Mouse (Mus musculus): Measurements from ENCODE around the gene Clp1.
A peak's percentile ranks its signal among the peaks of the same experiment; 100 is the strongest.

The Clp1 gene

DNA sequence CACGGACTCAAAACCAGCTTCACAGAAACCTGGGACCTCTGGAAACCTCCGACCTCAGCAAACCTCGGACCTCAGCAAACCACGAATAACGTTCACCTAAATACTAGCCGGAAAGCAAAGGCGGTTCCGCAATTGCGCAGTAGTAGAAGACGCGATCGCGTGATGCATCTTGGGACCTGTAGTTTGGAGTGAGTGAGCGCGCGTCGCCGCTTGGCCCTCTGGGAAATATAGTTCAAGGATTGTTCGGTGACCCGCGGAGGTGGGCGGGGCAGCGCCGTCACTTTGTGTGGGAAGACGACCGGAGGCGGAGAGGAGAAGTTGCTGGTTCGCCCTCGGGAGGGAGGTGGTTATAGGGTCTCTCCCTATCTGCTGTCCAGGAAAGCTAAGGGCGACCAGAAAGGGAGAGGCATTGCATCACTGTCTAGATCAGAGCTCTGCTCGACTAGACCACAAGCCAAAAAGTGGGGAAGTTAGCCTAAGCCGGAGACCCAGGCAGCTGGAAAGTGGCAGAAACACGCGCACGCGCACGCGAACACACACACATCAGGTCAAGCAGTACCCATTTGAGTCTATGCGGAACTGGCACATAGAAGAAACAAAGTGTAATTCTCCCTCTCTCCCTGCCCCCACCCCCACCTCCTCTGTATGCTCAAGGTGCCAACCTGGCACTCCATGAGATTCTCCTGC lies at the start of gene Clp1:
Gene Clp1 (minus strand): TSS at position 179 of the 687 bp plus-strand sequence.
- peak; percentile 96 to 97 for DNase-seq

- DNase-seq = peak in 1 of 2 experiments; percentile 16
These were observed 48.5 kb upstream of the Clp1 start for GRCm38 (mm10) chr2:84775665-84776064.

- peak in 1 of 2 experiments; percentile 19 for DNase-seq
These were observed 48.1 kb upstream of the Clp1 start, which contains the start of gene Serping1 for GRCm38 (mm10) chr2:84775241-84775640. Serping1 (minus strand) TSS chr2:84775444.

DNA sequence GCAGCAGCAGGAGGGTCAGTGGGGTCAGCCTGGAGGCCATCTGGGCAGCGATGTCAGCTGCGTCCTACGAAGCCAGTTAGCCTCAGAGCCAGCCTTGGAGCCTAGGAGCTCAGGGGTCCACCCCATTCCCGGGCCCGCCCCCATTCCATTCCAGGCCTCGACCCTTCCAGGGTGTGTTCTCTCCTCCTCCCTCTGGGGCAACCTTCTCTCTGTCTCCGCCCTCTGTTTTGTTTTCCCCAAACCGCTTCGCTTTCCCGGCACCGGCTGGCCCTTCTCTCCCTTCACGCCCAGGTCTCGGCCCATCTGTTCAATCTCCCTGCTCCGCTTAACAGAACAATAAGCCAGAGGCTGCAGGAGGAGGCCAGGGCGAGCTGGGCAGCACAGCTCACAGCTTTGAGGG lies 47.6 kb upstream of the Clp1 start:
- DNase-seq = peak; percentile 76 to 87

- DNase-seq = no peak
These were observed 46.0 kb upstream of the Clp1 start for GRCm38 (mm10) chr2:84773195-84773594.

- DNase-seq = no peak
These were observed 45.3 kb upstream of the Clp1 start for GRCm38 (mm10) chr2:84772454-84772853.

- no peak for DNase-seq
These were observed 43.4 kb upstream of the Clp1 start for GRCm38 (mm10) chr2:84770501-84770900.

DNA sequence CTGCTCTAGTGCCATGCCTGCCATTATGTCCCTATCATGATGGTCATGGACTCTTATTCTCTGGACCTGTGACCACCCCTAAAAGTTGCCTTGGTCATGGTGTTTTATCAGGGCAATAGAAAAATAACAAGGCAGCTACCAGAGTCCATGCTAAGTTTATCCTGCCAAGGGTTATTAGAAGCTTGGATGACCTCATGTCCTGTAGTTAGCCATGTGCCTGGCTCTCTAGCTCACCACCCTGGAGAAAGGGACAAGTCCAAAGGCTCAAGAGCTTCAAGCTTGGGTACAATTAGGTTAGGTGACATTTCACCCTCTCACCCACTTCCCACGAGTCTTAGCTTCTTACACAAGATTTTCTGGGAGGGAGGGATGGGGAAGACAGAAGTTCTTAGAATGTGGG lies 35.7 kb upstream of the Clp1 start:
- DNase-seq = no peak

DNA sequence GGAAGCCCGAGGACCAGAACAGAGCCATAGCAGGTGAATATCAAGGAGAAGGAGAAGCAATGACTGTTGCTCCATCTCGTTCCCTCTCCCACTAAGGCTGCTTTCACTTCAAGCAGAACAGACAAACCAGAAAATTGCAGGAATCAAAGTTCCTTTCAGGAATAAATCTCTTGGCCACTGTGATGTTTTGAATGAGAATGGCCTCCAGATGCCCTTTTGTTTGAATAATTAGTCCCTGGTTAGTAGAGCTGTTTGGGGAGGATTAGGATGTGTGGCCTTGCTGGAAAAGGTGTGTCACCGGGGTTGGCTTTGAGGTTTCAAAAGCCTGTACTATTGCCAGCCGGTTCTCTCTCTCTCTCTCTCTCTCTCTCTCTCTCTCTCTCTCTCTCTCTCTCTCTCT lies 35.1 kb upstream of the Clp1 start:
- DNase-seq = no peak

DNA sequence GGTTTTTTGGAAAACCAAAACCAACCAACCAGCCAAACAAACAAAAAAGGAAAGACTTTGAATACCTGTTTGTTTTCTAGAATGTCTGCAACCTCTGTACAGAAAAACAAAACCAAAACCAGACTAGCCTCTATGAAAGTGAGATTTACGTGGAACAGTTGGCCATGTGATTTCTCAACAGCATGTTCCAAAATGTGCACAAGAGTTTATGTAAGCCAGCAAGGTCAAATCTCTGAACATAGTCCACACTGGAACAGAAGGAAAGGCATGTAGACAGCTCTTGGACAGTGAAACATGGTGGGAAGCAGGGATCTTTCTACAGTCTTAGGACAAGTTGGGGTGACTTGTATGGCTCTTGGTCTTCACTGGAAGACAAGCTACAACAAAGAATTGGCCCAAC lies 34.7 kb upstream of the Clp1 start:
- DNase-seq = no peak

- no peak for DNase-seq
These were observed 34.2 kb upstream of the Clp1 start for GRCm38 (mm10) chr2:84761309-84761708.

- no peak for DNase-seq
These were observed 33.6 kb upstream of the Clp1 start for GRCm38 (mm10) chr2:84760777-84761176.

- DNase-seq = peak; percentile 62 to 68
These were observed 31.5 kb upstream of the Clp1 start for GRCm38 (mm10) chr2:84758542-84759127.

- no peak for DNase-seq
These were observed 30.0 kb upstream of the Clp1 start for GRCm38 (mm10) chr2:84757026-84757682.

GRCm38 (mm10) chr2:84756245-84756644 lies 29.1 kb upstream of the Clp1 start:
- no peak for DNase-seq

- DNase-seq = no peak
These were observed 23.0 kb upstream of the Clp1 start for GRCm38 (mm10) chr2:84750115-84750514.

- DNase-seq = no peak
These were observed 17.0 kb upstream of the Clp1 start for GRCm38 (mm10) chr2:84744126-84744525.

DNA sequence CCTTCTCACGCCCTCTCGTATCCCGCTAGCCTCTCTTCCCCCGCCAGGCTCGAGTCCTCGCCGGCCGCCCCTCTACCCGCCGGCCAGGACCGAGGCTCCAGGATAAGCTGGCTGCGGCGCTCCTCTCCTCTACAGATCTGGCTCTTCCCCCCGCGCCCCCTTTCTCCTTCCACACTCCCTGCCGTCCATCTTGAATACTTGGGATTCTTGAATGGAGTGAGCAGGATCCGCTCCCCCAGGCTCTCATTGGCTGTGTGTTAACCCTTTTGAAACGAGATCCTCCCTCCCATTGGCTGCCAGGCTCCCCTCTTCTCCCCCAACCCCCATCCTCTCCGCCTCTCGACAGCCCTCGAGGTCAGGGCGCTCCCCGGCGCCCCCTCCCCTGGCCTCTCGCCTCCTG lies 16.4 kb upstream of the Clp1 start, which contains the start of gene Gm19426:
Gene Gm19426 (minus strand): TSS at position 95 of the 400 bp plus-strand sequence.
- DNase-seq = peak; percentile 67 to 81

DNA sequence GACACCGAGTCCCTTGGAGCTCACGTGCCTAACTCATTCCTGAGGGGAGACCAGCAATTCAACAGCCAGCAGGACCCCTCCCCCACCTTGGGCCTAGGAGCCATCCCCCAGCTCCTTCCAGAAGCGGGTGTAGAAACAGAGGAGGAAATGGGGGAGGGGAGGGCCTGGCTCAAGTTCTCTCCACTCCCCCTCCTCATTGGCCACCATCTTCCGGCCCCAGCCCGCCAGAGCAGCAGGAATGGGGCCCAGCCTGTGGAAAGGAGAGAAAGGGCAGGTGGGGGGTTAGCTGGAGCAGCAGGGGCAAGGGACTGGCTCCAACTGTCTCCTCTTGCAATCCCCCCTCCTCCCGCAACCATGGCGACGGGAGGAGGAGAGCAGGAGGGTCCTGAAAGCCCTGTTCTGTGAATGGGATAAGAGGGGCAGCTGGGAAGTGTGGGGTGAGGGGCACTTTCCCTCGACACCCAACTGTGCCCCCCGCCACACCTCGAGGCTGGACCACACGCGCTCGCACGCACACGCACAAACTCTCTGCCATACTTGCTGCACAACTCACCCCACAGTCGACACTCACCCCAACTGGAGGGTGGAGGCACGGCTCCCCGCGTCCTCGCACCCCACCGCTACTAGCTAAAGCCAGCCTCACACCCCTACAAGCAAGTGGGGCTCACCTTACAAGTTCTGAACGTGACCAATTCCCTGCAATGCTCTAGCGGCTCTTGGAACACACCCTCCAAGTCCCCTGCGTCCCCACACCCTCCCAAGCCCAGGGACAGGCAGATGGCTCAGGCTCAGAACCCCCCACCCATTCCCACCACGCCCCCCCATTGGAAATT lies 15.5 kb upstream of the Clp1 start:
- DNase-seq = peak; percentile 32 to 43

DNA sequence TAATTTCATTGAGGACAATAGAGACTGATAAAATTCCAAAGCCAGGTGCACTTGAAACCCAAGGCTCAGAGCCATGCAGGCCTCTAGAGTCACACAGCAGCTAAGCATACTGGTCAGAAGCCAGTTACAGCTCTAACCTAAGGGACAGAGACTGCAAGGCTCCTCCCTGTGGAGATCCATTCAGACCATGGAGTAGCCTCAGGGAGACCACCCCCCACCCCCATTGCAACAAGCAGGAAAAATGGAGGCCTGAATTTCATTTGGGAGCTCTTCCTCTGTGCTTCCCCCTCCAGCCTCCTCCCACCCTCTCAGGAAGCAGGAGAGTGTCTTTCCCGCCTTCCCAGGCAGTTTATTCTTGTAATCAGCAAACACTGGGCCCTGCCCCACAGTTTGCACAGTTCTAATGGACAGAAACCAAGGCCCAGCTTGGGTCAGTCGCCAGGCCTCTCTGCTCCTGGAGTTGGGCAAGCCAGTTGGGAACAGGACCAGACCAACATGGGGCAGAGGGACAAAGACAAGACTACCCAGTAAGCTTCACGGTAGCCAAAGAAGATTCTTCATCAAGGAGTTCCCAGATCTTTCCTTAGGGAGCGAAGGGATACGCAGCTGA lies 14.8 kb upstream of the Clp1 start:
- DNase-seq = peak in 1 of 2 experiments; percentile 29

GRCm38 (mm10) chr2:84740608-84741333 lies 13.6 kb upstream of the Clp1 start:
- no peak for DNase-seq
